Mouse (Mus musculus): Measurements from ENCODE around the gene Gm5767.

DNA sequence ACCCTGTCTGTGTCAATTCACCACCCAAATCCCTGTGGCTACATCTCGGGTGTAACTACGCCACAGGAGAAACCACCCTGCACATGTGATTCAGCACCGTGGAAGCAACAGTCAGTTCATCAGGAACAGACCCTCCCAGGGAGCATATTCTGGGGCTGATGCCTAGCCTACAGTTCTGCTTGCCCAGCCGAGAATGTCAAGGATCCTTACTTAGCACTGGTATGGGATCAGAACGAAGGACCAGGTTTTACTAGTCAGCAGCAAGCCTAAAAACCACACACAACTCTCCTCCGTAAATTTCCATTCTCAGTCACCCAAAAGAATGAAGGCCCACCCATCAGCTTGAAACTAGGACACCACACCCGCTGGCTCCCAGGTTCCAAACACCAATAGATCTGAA lies 51.1 kb downstream of the Gm5767 start:
- TF ChIP-seq CTCF (conservative IDR thresholded peaks at IDR 0.05; ENCODE audit: insufficient read depth, insufficient read length, low read depth, low read length) (no peak), POLR2A (IDR thresholded peaks at IDR 0.05; ENCODE audit: low read depth, low read length) (no peak)
